Mouse (Mus musculus) spleen, postnatal 36 days (tissue): ENCODE data around the gene Pdcd1.
"Not testable (repeated sequence)": the region's sequence is repeated elsewhere in the genome, so short reads cannot be mapped to it uniquely, and the experiment has no call there.

ENCODE experiments used
- DNase-seq, 2 experiments: peaks; one replicate each; pipeline ENCODE4 v3.0.0; 2022; ENCODE audit warnings: low spot score in 2 of 2, mixed read lengths in 1 of 2

Gene Pdcd1

DNA sequence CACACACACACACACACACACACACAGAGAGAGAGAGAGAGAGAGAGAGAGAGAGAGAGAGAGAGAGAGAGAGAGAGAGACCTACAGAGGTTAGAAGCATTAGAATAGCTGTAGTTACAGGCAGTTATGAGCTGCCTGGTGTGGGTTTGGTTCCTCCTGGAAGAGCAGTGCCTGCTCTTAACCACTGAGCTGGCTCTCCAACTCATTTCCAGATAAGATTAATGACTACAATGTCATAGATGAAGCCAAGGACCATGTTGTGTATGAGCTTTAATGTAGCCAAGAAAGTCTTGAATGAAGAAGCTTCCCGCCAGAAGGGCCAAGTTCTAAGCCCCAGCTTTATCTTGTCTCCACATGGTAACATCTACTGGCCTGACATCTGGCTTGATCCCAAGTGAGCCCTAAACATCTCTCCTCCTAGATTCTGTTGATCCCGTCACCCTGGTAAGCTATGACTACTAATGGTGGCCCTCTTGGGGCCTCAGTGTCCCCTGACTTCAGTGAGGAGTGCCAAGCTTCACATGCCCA lies 19.2 kb downstream of the Pdcd1 start:
- no peak for DNase-seq

GRCm38 (mm10) chr1:94028741-94029140 lies 23.6 kb downstream of the Pdcd1 start:
- no peak for DNase-seq

DNA sequence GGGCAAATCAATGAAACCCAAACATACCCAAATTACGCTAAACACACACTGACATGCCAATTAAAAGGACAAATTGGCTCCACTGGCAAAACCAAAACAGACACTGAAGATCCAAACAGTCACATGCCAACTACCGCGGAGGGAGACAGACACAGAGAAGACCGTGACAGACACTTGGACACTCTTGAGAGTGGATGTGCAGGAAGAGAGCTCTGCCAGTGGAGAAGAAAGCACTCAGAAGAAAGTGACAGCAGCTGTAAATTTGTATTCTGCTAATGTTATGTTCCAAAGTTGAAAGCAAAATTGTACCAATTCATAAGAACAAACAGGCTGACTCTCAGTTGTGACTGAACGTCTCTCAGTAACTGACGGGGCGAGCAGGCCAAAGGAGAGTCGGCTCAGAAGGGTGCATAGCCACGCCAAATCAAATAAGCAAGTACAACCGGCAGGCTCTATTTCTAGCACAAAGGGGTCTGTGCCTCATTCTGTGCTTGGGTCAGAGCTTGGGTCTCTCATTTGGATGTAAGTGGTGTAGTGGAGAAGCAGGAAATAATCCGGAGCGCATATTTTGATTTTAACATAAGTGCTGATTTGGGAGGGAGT lies 24.7 kb downstream of the Pdcd1 start:
- DNase-seq, result no peak

DNA sequence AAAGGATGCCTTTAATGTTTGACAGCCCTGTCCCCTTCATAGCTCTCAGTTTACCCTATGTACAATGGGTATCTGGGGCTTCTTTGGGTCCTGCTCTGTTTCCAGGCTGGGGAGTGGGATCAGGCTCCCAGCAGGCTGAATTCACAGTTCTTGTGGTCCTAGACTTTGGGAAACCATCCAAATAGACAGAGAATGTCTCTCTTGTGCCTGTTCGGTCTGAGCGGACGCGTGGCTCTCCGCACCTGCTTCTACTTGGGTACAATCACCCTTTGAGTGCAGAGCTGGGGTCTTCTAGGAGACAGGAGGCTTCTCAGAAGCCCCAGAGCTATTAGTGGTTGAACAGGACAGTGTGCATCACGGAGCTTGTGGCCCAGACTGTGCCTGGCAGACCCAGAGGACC lies 32.2 kb downstream of the Pdcd1 start, which contains the start of gene Neu4:
Gene Neu4 (plus strand): TSS at position 301 of the 400 bp plus-strand sequence.
- no peak for DNase-seq

DNA sequence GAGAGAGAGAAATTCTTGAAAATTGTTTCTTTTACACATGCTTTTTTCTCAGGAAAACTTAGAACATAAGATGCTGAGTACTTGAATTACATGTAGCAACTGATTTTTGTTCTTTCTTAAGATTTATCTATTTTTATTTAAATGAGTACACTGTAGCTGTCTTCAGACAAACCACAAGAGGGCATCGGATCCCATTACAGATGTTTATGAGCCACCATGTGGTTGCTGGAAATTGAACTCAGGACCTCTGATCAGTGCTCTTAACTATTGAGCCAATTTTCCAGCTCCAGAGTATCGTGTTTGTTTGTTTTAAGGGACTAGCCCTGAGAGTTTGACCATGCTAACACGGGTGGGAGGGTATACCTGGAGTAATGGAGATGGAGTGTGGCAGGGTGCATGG lies 40.7 kb downstream of the Pdcd1 start:
- no peak for DNase-seq

DNA sequence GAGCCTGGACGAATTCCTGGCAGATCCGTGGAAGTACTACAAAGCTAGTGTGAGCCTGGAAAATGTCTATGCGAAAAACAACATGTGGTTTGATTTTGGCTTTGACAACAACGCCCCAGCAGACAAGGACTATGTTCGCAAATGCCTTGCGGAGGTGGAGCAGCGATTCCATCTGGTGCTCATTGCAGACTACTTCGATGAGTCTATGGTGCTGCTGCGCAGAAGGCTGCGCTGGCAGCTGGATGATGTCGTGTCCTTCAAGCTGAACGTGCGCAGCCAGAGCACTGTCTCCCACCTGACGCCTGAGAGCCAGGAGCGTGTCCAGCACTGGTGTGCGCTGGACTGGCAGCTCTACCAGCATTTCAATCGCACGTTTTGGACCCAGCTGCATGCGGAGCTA lies 43.5 kb downstream of the Pdcd1 start:
- not testable (repeated sequence) for DNase-seq

DNA sequence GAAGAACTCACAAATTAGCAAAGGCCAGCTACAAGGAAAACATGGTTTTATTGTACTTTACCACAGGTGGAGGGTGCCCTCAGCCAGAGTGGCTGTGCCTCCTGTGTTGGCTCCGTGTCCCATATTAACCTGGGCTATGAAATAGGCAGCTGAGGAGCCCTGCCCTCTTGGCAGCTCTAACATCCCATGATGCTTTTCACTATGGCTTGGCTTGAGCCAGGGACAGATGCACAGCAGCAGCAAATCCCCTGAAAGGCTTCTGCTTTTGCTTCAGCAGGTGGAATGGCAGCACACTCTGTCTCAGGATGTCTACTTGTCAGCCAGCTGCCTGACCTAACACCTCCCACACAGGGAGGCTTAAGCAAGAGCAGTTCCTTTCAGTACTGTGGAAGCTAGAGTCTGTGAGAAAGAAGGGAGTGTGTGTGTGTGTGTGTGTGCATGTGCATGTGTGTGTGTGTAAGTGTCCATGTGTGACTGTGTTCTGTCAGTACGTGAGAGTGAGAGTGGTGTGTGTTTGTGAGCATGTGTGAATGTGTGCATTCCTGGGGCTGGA lies 46.3 kb downstream of the Pdcd1 start:
- DNase-seq, result not testable (repeated sequence)

DNA sequence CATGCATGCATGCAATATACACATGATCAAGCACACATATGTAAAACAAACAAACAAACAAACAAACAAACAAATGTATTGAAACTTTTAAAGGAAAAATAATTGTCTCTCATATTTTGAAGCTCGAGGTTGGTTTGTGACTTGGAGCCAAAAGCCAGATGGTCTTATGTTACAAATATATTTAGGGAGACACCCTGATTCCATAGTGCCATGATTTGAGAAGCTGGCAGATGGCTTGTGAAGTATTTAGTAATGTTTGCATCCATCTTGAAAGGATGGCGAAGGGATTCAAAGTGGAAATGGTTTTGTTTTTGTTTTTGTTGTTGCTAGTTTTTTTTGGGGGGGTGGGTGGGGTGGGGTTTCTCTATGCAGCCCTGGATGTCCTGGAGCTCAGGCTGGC lies 51.3 kb downstream of the Pdcd1 start:
- no peak for DNase-seq

GRCm38 (mm10) chr1:93991491-93991890 lies 60.9 kb downstream of the Pdcd1 start:
- not testable (repeated sequence) for DNase-seq

DNA sequence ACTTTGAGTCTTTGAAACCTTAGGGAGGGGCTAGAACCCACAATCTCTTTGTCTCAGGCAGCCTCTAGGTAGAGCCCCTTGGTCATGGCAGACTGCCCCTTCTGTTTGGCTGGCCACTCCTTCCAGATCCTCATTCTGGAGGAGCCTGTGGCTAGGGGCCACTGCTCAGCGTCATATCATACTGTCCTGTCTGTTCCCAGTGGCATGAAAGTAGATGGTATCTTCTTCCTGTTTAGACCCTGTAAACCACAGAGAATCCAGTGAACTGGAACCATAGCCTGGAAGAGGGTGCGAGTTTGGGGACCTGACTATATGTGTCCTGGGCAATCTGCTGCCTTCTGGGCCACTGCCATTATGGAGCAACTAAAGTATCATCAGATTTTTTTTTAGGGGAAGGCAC lies 61.3 kb downstream of the Pdcd1 start:
- DNase-seq, result not testable (repeated sequence)

DNA sequence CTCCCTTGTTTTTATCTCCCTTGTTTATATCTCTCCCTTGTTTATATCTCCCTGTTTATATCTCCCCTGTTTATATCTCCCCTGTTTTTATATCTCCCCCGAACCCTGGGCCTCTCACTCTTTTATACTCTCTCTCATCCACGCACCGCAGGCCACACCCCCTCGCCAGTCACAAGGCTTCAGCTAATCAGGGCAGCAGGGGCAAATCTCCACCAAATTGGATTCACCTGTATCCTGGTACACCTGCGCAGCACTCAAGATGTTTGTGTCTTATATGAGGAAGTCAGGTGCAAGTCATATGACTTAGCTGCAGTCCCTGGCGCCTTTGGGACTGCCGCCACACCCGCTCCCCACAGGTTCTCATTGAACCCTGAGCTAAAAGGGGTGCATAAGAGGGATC lies 62.1 kb downstream of the Pdcd1 start, which contains the start of gene Gal3st2c:
Gene Gal3st2c (plus strand): TSS at position 301 of the 400 bp plus-strand sequence.
- not testable (repeated sequence) for DNase-seq

- no peak for DNase-seq
These were observed 63.6 kb downstream of the Pdcd1 start for GRCm38 (mm10) chr1:93988786-93989185.
